Mouse (Mus musculus) adrenal gland, adult 18-20 months (tissue): ENCODE results near the gene RPS10-NUDT3. TPM values are rescaled to one million over a fixed set of nuclear protein-coding genes. Genes with fewer than 3 reads are reported as not detected.
A peak's percentile ranks its signal among the peaks of the same experiment; 100 is the strongest.

Source experiments
- DNase-seq, 2 experiments: peaks; one replicate each; pipeline ENCODE4 v3.0.0; 2021 to 2022; ENCODE audit warnings: low spot score in 2 of 2
- total RNA-seq, 2 experiments: library from RNA; stranded (reverse); gene quantifications; 1 replicate in 1 of 2; 2 replicates in 1 of 2; pipeline ENCODE4 v1.2.3; 2021

The RPS10-NUDT3 gene
- total RNA-seq, 2 experiments from 2014 or later: not detected

GRCm38 (mm10) chr17:27576056-27576455, 59.0 kb downstream of the RPS10-NUDT3 start:
- no peak for DNase-seq

GRCm38 (mm10) chr17:27575116-27575776, 59.8 kb downstream of the RPS10-NUDT3 start:
- no peak for DNase-seq

DNA sequence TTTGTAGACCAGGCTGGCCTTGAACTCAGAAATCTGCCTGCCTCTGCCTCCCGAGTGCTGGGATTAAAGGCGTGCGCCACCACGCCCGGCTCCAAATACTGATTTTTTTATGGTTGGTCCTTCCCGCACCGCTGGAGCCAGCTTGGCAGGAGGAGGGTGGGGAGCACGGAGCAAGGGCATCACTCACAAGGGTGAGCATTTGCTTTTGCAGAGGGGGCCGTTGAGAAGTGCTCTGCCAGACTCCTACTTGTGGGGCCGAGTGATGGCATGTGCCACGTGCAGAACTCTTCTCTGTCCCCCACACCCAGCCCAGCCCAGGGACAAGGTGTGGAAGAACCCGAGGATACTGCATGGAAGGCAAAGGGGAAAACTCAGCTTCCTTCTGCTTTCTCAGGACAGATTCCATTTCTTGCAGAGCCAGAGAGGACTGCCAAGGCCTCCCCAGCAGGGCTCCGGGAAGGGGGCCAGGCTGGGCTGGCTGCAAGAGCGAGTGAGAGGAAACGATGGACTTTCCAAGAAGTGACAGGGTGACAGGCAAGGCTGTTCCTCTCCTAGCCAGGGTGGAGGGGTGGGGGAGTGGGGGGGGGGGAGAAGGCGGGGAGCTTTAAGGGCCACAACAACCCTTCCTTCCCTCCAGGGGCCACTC, 60.4 kb downstream of the RPS10-NUDT3 start:
- no peak for DNase-seq

GRCm38 (mm10) chr17:27573772-27574320, 61.2 kb downstream of the RPS10-NUDT3 start:
- no peak for DNase-seq

DNA sequence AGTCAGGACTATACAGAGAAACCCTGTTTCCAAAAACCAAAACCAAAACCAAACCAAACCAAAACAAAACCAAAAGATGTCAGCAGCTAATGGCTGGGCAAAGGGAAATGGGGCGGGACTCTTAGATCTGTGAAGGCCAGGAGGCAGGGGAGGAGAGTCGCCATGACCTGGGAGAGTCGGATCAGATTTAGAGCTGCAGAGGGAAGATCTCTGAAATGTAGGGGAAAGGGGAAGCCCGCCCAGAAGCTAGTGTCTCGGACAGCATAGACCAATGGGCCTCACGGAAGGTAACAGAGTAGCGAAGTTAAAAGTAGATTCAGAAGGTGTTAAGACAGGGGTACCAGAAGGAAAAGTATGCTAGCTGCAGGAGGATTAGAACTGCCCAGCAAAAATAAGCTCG, 63.7 kb downstream of the RPS10-NUDT3 start:
- DNase-seq: no peak

DNA sequence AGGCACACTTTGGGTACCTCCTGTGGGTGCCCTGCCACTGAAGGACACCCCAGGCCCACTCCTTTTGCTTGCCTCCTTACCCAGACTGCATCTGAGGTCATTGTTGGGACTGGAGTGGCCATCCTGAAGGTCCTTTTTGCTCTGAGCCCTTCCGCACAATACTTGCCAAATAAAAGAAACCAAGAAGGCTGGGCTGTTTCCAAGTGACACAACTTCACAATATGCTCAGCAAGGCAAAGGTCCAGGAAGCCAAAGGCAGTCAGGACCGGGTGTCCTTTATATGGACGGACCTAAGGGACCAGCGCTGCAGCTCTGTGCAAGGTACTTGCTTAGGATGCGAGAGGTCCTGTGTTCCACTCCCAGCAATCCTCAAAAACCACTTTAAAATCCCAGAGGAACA, 66.8 kb downstream of the RPS10-NUDT3 start:
- DNase-seq: no peak

DNA sequence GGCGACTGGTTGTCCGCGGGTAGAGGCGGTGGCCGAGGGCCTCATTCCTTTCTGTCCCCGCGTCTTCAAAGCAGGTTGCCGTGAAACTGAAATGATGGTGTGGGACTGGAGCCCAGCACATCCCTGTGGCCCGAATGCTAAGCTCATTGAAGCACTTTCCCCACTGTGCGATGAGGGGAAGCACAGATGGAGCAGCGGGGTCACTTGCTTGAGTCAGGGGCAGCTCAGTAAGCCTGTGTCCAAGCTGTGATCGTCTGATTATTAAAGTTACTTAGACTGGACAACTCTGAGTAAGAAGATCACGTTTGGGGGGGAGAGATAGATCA, 69.1 kb downstream of the RPS10-NUDT3 start:
- no peak for DNase-seq

GRCm38 (mm10) chr17:27565163-27565941, 69.7 kb downstream of the RPS10-NUDT3 start, which contains the start of gene AI413582:
Gene AI413582, minus strand, starts transcription at chr17:27565756.
- peak; percentile 99 for DNase-seq

DNA sequence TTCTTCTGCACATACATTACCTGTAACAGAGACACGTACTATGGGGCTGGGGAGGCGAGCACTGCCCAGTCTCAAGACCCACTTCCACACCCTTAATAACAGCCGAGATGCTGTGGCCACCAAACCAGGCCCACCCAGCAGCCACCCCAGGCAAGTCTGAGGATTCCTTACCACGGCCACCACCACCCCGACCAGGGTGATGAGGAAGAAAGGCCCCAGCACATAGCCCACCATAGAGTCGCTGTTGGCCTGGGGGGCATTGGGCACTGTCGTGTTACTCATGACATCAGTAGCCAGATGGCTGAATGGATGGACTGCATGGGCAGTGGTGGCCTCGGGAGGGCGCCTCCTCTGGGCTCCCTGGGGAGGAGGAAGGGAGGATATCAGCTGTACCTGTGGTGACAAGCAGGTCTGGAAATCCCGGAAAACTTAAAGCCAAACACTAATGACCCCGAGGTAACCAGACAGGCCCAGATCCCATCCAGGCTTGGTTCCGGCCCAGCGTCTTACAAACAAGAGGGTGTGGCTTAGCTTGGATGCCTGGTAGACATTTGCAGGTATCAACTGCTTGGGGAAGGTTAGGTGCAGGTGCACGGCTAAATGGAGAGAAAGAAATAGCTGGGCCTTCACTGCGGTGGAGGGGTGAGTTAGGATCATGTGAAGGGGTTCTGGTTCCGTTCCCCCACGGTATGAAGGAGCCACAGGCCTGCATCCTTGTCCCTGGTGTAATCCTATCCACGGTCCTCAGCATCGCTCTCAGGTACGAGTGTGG, 70.4 kb downstream of the RPS10-NUDT3 start:
- no peak for DNase-seq

DNA sequence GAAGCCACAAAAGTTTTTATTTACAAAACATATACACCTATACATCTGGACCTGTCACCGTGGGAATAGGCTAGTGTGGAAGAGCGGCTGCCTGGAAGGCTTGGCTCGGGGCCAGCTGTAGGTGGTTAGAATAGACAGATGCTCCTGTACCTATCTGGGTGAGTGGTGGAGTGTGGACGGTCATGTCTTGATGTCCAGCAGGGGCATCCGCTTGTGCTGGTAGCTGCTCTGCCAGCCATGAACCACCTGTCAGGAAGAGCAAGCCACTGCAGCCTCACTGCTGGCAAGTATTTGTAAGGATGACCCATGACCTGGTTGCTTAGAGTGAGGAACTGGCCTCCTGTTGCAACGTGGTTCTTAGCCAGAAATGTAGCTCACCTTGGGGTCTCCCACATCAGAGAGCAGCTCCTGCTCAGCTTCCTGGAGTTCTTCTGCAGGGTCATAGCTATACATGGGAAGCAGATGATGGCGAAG, 71.2 kb downstream of the RPS10-NUDT3 start:
- DNase-seq: no peak

DNA sequence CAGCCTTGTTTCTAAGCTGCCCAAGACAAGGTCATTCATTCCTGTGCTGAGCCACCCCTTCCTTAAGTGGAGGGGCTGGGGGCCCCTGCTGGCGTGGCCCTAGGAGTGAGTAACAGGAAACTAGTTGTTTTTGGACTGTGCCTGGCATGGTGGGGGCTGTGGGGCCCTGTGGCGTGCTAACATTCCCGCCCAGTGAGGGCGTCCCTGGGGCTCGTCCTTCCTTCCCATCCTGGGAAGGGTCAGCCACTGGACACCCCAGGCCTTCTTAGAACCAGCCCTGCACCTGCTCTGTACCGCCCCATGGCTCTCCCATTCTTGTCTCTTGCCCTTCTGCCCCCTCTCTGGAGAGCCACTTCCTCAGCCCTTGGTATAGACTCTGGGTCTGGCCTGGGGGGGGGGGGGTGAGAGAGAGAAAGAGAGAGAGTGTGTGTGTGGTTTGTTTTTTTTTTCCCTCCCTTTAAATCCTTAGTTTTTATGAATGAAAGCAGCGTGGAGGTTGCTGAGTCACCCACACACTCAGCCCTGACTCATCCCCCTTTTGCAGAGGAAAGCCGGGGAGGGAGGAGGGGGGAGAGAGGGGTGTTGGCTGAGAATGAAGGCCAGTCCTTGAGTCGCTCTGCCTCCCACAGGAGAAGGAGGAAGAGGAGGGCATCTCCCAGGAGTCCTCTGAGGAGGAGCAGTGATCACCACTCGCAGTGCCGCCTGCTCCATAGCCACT, 73.1 kb downstream of the RPS10-NUDT3 start:
- peak in 1 of 2 experiments; percentile 62 for DNase-seq

GRCm38 (mm10) chr17:27560926-27561480, 74.0 kb downstream of the RPS10-NUDT3 start:
- no peak for DNase-seq

DNA sequence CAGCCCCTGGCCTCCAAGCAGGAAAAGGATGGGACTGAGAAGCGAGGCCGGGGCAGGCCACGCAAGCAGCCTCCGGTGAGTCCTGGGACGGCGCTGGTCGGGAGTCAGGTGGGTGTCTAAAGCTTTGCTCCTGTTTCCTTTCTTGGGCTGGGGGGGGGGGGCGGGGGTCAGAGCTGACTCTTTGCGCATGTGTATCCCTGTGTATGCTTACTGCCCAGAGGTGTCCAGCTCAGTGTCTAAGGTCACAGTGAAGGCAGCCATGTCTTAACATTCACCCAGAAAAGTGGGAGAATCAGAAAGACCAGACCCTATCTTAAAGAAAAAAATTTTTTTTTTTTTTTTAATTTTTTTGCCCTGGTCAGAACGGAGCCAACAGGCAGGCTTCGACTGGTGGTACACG, 75.4 kb downstream of the RPS10-NUDT3 start:
- DNase-seq: no peak

DNA sequence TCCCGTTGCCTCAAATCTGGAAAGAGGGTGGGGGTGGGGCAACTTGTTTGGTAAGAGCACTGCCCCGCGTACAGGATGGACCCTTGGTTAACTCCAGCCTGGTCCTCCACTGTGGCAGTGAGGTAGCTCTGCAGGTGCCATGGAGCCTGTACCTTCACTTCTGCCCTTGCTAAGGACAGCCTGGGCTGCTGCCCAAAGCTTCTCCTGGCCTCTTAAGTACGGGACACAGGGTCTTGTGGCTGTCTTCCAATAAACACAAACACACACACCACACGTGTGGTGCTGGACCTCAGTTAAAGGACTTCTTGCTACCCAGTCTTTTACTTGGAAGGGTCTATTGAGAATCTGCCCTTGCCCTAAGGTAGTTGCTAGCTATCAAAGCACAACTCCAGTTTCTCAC, 76.2 kb downstream of the RPS10-NUDT3 start:
- no peak for DNase-seq

DNA sequence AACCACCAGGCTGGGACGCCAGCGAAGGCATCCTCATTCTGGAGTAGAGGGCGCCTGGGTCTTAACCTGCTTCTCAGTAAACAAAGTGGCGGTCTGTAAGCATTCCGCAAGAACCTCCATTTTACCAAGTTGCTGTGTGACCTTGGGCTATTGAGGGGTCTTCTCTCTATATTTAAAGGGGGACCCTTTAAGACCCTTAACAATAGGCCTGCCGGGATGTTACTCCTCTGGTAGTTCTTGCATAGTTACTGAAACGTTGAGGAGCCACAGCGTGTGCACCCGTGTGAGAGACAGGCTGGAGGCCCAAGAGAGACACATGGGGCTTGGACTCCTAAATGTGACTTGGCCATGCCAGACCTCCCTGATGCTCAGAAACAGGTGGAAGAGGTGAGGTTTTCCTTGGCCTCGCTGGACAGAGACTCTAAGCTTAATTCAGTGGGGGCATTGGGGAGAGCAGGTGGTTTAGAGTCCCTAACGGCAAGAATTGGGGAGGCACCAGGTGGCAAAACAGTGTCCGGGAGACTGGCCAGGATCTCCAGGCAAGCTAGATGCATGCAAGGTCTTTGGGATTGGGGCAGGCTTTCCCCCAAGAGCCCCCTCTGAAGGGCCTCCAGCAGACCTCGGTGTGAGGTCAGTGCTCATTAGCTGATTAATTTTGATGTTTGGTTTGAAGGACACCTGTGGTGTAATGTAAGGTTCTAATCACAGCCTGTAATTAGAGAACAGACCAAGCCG, 76.9 kb downstream of the RPS10-NUDT3 start:
- no peak for DNase-seq

GRCm38 (mm10) chr17:27557181-27557926, 77.7 kb downstream of the RPS10-NUDT3 start:
- DNase-seq: peak in 1 of 2 experiments; percentile 52

DNA sequence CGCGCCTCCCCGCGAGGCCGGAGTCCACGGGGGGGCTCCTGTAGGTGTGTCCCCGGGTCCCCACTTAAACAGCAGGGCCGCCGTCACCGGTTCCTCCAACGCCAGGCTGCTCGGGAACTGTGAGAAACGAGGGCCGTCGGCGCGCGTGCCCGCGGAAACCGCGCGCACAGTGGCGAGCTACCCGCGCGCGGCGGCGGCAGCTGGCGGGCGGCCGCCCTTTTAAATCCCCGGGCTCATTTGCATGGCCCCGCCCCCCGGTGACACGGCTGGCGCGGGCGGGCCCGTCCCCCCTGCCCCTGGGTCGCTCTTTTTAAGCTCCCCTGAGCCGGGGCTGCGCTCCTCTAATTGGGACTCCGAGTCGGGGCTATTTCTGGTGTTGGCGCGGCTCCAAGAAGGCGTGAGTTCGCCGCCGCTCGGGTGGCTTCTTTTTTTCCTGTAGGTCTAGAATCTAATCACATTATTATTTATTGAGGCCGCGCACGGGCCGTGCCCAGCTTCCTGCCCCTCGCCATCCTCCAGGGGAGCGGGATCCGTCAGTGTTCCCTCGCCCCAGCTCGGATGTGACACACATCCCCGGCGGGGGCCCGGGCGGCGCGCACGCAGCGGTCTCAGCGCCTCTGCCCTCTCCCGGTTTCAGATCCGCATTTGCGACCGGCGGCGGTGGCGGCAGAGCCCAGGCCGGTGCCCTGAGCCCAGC, 78.6 kb downstream of the RPS10-NUDT3 start, which contains the start of gene Hmga1:
Hmga1 (plus strand) TSS at position 183 of the 697 bp plus-strand sequence.
- peak; percentile 84 to 89 for DNase-seq
